Mouse (Mus musculus): ENCODE measurements around the gene Hao1.
A peak's percentile ranks its signal among the peaks of the same experiment; 100 is the strongest.

Hao1 gene

DNA sequence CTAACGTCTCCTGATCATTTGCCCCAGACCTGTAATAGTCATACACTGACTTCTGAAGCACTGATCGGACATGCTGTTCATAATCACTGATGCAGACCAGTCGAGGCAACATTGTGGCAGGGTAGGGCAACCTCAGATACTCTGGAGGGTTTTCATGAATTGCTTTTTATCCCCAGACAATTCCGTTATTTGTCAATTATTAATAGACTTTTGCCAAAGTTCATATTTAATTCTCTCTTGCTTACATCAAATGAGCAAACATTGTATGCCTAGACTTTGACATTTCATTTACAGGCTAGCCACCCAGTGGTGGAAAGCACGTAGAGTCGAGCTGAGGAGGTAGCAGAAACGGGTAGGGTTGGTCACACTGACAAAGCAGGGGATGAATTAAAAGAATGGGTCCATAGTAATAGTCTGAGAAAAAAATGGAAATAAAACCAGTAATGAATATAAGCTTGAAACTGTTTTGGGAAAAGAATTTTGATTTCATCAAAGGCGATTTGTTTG, at the start of gene Hao1:
Hao1 (minus strand) TSS at position 148 of the 507 bp plus-strand sequence.
- no peak for DNase-seq

DNA sequence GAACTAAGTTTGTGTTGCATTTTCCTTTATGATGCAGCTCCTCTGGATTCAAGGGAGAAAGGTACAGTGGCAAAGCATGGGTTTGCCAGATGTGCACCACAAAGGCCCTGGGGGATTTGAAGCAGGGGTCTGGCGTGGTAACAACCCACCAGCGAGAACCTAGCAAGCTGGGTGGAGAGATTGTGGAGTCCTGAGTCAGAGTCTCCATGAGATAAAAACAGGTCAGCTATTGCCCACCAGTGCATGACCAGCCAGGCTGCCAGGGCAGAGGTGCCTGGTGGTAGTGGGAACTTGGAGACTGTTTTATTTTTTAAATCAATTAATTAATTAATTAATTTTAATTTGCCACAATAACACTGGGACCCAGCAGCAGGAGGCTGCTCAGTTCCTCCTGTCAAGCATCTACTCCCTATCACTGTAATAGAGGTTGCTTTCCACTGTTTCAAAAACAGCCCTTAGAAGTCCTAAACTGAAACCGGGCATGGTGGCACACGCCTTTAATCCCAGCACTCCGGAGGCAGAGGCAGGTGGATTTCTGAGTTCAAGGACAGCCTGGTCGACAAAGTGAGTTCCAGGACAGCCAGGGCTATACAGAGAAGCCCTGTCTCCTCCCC, 37.0 kb upstream of the Hao1 start:
- DNase-seq: peak in 1 of 2 experiments; percentile 2

DNA sequence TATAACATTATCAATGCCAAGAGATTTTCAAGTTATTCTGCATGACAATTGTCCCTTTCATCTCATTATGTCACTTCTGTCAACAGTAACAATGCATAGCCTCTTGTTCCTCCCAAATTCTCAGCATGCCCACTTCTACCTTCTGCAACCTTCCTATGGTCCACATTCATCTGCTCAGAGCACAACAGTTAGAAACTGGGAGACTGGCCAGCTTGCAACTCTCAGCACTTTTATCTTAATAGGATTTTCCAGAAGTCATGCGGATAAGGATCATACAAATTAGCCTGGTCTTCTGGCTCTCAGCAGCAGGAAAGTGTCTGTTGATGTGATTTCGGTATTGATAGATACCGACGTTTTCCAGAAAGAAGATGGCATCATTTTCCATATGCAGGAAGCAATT, 31.1 kb upstream of the Hao1 start:
- peak; percentile 14 to 34 for DNase-seq

DNA sequence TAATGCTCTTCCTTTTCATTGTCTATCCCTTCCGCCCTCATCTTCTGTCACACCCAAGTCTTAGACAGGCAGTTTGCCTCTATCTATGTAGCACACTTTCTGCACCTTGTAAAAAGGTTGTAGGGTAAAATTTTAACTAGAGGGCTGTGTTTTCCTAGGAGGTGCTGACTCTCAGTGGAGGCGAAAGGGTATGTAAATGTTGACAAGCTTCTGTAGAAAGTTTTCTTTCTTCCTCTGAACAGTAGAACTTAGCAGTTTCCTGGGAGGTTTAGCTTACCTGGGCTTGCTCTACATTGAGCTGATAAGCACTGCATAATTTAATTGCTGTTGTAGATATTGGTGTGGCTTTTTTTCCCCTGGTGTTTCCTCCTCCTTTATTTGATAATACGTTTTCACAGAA, 5.3 kb upstream of the Hao1 start:
- DNase-seq: no peak

DNA sequence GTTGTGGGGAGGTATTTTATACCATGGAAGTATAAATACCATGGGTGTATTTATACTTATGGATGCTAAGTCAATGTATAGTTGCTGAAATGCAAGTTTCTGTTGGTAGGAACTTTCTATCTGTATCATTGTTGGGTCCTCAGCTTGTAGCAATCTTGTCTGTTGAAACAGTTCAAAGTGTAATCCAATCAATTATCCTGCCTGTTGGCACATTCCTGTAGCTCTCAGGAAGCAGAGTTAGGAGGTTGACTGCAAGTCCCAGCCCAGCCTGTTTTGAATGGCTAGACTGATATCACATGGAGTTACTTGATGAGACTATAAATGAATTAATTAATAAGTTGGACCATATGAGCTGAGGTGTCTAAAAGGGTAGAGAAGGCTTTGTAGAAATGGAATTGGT, 1.8 kb downstream of the Hao1 start:
- no peak for DNase-seq

DNA sequence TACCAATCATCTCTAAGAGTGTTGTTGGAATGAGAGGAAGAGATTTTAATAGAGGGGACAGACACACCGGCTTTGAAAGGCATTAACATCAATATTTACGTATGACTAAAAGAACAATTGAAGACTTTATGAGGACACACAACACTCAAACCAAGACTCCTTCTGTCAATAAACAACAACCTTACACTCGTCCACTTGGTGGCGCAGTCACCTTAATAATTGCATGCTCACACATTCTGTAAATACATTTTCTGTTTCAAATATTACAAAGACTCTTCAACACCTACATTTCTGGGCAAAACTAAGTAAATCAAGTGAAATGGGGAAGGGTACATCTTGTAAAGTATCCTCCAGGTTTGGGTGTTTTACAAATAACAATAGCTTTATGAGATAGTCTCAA, 4.4 kb downstream of the Hao1 start:
- peak; percentile 77 to 81 for DNase-seq

DNA sequence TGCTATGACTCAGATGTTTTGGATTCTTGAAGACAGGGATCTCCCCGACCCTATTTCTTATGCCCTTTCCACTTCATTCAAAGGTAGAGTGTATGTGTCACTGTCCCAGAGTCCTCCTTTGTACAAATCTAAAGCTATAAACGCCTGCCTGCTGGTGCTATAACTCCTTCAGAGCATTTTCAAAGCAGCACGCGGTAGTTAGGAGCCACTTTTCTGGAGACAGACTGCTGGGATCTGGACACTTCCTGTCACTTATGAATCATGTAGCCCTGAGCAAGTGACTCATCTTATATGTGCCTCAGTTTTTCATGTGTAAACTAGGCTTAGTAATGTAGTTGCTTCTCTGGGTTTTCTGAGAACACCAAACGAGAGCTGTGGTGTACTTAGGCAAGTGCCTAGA, 9.1 kb downstream of the Hao1 start:
- DNase-seq: no peak

DNA sequence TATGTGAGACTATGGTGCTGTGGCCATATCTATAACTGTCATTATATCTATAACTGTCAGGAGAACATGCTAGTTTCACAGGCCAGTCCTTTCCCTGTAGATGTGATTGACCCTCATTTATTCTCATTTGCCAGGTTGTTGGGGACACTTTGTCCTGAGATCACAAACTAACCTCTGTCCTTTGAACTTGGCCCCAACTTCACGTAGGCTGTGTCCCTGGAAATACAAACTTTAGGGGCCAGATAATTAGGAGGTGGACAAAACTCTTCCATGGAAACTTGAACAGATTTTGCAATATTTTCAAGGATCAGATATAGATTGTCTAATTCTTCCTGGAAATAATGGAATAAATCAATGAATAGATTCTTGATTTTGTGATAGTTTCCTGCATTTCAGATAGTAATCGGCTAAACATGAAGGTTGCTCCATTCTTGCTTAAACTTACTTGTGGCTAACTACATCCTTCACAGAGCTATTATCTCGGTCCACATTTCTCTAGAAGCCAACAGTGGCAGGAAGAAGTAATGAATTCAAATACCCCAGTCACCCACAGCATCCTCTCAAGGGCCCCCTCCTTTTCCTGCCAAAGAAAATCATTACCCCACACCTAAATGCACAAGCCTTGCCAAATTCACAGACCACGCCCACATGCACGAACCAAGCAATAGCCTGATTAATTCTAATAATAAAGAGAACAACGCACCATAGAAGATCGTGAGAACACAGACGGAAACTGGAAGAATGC, 9.7 kb downstream of the Hao1 start:
- DNase-seq: no peak

DNA sequence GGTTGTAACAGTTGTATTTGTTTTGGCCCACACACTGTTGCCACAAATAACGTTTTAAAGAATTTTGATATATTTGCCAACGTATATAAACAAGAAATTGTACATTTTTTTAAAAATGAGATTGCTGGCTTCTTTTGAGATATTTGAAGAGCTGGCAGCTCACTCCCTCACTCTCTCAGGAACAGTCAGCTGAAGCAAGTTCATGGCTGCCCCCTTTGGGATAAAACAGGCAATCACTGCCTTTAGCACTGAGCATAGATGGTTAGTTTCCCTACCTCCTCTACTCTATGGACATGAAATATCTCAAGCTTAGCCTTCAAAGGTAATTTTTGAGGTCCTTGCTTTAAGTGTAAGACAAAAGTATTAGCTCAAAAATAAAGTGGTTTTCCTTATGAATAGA, 10.7 kb downstream of the Hao1 start:
- peak; percentile 11 to 17 for DNase-seq

DNA sequence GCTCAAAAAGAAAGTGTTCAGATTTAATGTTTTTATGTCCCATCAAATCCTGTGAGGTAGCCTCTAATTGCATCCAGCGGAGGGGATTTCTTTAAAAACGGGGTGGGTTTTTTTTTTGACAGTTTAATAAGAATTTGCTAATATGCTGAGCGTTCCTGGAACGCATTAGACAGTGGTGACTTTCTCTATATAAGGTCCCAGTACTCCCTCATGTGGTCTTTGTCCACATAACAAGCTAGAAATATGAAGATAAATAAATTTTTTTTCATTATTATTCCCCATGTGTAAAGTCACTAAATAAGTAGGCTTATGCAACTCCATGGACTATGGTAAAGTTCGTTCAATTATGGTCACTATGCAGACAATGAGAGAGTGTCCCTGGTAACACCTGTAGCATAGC, 13.1 kb downstream of the Hao1 start:
- DNase-seq: peak in 1 of 2 experiments; percentile 13

DNA sequence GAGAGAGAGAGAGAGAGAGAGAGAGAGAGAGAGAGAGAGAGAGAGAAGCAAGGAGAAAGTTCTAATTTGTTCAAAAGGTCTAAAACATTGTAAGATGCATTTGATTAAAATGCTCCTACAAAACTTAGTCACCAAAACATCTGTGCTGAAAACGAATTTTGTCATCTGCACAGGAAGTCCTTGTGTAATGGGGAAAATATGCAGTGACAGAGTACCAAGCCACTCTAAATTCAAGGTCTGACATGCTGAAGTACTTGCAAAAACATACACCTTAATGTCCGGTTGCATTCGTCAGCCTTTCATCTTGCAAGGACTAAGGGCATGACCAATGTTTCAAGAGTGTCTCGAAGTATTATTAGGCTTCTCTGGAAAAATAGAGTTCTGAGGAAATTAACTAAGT, 15.7 kb downstream of the Hao1 start:
- DNase-seq: no peak

DNA sequence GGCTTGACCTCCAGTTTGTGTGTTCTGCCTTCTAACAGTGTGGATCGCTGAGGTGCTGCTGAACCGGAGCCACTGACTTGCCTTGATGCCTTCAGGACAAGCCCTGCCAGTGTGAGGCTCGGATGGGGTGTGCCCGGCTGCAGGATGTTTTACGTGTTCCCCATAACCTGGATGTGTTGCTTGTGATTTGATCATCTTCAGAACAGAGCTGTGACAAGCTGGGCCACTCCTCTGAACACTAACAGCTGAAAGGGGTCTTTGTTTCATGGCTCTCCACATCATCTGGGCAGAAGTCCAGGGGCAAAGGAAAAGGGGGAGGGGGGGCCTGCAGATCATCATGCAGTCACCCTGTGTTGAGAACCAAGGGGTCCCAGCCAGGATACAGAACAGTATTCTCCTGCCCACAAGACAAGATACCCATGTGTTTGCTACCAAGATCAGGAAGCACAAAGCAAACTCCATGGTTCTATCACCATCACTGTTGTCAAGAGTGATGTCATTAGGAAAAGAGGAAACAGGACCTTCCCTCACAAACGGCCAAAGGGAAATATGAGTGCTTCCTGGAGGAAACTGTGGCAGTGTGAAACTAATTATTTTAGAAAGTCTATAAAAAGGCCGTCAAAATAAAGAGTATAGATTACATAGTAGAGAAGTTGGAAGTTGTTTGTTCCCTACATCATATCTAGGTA, 25.9 kb downstream of the Hao1 start:
- peak; percentile 48 to 50 for DNase-seq

DNA sequence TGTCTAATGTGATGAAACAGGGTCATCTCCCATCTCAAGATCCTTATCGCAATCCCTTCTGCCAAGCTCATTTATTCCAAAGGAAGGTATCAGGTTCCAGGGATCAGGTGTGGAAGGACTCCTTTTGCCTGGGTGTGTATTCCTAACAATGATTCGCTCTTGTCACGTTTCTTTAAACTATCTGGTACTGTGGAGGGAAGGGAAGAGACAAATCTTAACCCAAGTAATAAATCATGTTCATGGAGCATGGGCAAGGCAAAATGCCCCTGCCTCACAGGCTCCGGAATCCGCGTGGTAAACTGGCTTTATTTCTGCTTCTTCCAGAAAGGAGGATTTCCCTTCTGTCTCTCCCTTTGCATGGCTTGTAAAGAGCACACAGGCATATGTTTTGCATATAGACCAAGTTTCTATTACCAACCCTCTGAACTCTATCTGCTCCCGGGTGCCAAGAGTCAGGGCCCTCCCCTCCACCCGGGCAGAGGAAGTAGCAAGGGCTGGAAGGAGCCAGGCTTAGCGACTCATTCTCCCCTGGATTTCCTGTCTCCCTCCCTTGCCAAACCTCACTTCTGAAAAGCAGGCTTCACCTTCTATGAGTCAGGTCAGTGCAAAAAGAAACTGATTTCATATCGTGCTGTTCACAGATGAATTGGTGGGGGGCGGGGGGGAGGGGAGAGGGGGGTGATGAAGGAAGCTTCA, 26.6 kb downstream of the Hao1 start:
- DNase-seq: peak; percentile 31 to 32

DNA sequence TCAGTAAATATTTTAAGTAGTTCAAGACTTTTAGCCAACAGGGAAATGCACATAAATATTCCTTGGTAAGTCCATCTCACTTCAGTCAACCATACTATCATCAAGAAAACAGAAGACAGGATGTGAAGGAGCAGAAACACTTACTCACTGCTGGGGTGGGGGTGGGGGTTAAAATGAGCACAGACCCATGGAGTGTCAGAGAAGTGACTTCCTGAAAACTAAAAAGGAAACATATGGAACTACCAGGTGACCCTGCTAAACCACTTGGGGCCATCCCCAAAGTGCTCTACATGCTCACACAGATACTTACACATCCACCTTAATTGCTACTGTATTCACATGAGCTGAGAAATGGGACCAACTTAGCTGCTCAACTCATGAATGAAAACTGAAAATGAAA, 36.1 kb downstream of the Hao1 start:
- DNase-seq: no peak

DNA sequence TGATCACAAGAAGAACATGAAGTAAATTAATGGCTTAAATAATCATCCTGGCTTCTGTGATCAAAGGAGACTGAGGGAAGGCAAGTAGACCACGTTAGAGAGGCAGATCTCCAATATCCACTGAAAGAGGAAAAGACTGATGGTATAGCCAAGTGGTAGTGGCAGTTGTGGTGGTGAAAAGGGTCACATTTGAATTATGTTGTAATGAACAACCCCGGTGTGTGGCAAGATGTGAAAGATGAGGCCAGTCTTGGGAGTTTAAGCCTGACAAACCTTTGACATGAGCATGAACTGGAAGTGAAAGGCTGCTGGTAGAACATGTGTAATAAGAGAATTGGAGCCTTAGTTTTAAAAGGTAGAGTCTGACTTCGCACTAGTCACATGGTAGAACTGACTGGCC, 54.4 kb downstream of the Hao1 start:
- no peak for DNase-seq

DNA sequence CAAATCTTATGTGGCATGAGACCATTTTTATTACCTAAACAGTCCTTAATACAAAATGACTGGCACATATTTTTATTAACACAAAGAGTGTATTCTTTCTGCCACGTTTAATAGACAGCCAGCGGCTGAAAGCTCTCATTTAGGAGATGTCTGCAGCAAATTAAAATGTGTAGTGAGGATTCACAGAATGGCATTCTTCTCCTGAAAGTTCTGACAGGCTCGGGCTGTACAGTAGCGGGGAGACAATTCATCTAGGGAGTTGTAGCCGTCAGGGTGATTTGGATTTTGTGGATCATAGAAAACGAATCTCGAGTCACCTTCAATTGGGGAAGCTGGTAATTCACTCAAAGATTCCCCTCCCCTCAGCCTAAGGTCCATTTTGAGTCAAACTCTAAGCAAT, 55.7 kb downstream of the Hao1 start:
- DNase-seq: no peak

DNA sequence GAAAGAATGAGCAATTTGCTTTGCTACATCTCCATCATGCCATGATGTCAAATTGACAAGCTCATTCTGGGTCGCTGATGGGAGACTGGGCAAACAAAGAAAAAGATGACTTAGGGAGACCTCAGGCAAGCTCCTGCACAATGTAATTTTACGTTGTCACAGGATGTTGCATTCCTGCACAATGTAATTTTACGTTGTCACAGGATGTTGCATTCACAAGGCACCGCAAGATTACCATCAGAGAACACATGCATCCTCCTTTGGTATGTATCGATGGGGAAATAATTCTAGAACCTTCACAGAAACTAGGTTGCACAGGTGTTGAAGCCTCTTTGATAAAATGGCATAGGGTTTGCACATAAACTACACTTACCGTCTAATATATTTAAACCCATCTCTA, 65.5 kb downstream of the Hao1 start:
- no peak for DNase-seq

DNA sequence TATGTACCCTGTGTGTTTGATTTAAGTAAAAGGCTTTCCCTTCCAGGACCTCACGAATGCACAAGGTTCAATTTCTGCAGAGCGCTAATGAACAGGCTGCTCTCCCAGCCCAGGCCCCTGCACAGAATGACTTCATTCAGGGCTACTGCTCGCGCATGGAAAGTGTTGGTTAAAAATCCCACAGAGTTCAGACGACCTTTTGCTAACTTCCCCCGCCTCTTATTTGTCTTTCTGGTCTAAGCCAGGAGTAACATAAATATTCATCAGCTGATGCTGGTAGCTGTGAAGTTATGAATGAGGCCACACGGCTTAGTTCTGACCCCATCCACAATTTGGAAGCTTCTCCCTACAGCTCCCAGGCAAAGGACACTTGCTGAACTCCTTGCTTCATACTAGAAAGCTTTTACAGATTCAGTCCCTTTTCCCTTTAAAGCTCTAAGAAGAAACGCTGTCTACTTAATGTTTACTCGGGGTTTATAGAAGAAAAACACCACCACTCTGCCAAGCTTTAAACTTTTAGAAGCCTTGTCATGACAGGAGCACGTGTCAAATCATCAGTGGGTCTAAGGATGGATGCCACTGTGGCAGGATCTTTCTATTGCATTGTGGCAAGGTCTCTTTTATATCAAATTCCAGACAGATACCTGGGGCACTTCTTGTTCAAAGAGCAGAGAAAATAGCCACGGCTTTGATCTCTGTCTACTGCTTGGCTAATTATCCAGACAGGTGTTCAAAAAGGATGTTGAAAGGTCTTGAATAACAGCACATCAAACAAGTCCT, 67.9 kb downstream of the Hao1 start:
- DNase-seq: no peak

DNA sequence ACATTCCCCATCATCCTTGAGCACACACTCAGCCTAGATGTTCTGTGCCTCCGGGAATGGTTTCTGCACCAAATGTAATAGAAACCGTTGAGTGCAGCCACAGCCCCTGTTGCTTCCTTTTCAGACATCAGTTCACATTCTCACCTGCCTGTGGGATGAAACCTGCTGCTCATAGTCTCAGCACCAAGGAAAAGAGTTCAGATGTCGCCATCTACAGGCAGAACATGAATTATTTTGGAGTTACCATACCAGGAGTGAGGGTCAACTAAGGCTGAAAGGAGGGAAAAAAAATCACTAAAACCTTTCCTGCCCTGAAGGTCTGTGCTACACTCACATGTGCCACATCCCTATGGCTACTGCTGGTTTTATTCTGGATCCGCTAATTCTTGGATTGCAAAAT, 71.5 kb downstream of the Hao1 start:
- DNase-seq: peak; percentile 42 to 51

DNA sequence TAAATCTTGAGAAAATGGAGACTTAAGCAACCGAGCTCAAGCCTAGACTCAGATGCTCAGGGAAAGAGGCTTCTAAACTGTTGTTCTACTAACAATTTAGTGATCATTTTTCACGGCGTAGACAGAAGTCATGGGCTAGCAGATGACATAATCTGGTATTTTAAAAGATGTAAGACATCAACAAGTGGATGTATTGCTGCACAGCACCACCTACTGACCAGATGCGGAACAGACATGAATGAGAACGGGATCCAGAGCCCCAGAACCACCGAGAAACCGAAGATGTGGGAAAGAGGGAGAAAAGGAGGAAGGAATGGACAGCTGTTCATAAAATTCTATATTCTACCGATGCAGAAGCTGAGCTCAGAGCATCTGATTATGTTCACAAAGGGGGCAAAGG, 72.4 kb downstream of the Hao1 start:
- DNase-seq: peak; percentile 80 to 83

DNA sequence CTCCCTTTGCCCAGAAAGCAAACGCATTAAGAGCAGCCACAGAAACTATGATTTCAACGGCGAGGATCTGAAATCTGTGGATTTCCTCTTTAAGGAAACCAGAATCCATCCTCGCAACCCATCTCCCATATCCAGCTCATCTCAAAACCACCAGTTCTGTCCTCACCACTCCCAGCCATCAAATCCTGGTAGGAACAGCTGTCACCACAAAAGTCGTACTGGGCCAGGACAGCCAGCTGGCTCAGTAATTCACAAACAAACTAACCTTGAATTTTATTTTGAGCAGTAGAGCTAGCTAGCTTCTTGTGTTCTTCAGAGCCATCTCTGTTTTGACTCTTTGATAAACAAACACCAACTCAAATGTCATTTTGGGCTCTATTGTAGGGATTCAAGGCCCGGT, 73.0 kb downstream of the Hao1 start:
- no peak for DNase-seq

DNA sequence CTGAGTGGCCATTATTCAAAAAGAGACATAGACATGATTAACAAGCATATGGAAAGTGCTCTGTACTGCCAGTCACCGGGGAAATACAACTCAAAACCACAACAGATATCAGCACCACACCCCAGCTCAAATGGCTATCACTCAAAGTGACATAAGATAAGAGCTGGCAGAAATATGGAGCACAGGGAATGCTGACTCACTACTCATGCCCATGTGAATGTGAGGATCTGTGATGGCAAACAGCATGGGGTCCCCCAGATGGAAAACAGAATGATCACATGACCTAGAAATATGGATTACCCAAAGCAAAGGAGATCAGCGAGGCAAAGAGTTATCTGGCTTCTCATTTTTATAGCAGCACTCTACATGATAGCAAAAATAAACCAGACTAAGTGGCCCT, 89.0 kb downstream of the Hao1 start:
- DNase-seq: no peak

DNA sequence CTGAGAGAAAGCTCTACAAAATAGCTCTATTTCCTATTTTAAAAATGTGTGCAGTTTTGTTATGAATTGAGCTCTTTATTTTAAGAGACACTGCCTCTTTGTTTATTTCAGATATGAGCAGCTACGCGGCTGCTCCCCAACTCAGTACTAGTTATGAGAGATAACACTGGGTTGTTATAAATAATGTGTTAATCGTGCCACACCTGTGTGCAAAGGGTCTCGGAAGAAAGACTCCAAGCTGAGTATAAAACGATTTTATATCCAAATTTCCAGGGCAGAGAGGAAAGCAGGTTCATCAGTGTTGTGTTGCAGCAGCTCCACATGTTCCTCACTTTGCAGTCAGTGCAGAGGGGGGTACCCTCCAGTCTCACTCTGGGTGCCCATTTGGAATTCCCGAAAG, 91.8 kb downstream of the Hao1 start:
- no peak for DNase-seq
